Mouse (Mus musculus) midbrain, embryonic 15.5 days (tissue): ENCODE measurements around the gene Zfp26. TPM values are rescaled to one million over a fixed set of nuclear protein-coding genes. Genes with fewer than 3 reads are reported as not detected.

Experiments used
- ATAC-seq: fragments of 200-750 bp; cut with Nextera tagmentation; replicated peaks from 2 replicates; pipeline ENCODE4 v1.8.0; 2017; ENCODE audit warnings: moderate TSS enrichment
- H3K27ac ChIP-seq: fragments of 300-500 bp; sonication (generic); 2 replicates; pipeline ENCODE4 v1.5.1; 2015; ENCODE audit warnings: mild to moderate bottlenecking, inconsistent platforms
- H3K27me3 ChIP-seq: fragments of 300-500 bp; sonication (generic); replicated peaks from 2 replicates; pipeline ENCODE4 v1.6.1; 2015; ENCODE audit warnings: inconsistent platforms
- H3K36me3 ChIP-seq: fragments of 300-500 bp; sonication (generic); replicated peaks from 2 replicates; pipeline ENCODE4 v1.6.1; 2015; ENCODE audit warnings: inconsistent platforms
- H3K4me1 ChIP-seq: fragments of 300-500 bp; sonication (generic); 2 replicates; pipeline ENCODE4 v1.6.1; 2015; ENCODE audit warnings: inconsistent platforms
- H3K4me2 ChIP-seq: fragments of 300-500 bp; sonication (generic); 2 replicates; pipeline ENCODE4 v1.6.1; 2015; ENCODE audit warnings: inconsistent platforms, mild to moderate bottlenecking, moderate library complexity
- H3K4me3 ChIP-seq: fragments of 300-500 bp; sonication (generic); 2 replicates; pipeline ENCODE4 v1.5.1; 2015; ENCODE audit warnings: mild to moderate bottlenecking, inconsistent platforms
- H3K9ac ChIP-seq: fragments of 300-500 bp; sonication (generic); 2 replicates; pipeline ENCODE4 v1.6.1; 2015; ENCODE audit warnings: mild to moderate bottlenecking, inconsistent platforms
- H3K9me3 ChIP-seq: fragments of 300-500 bp; sonication (generic); 2 replicates; pipeline ENCODE4 v1.6.1; 2016; ENCODE audit warnings: inconsistent platforms
- WGBS: fragments of 180-500 bp; shearing (Covaris S2); methylation state at CpG from one replicate; pipeline ENCODE4 v1.1.7; 2015; ENCODE audit warnings: mixed read lengths; 5-methylcytosine and 5-hydroxymethylcytosine counted together
- polyA plus RNA-seq: library from polyadenylated mRNA; unstranded; fragments of >200 nt; fragmentation: Nextera tagmentation; extraction: Ambion mirVana; gene quantifications from 2 replicates; pipeline ENCODE4 v1.2.1, GENCODE M21; 2015

Gene Zfp26
- polyA plus RNA-seq = 13.9 and 15.8 TPM in 2 replicates

DNA sequence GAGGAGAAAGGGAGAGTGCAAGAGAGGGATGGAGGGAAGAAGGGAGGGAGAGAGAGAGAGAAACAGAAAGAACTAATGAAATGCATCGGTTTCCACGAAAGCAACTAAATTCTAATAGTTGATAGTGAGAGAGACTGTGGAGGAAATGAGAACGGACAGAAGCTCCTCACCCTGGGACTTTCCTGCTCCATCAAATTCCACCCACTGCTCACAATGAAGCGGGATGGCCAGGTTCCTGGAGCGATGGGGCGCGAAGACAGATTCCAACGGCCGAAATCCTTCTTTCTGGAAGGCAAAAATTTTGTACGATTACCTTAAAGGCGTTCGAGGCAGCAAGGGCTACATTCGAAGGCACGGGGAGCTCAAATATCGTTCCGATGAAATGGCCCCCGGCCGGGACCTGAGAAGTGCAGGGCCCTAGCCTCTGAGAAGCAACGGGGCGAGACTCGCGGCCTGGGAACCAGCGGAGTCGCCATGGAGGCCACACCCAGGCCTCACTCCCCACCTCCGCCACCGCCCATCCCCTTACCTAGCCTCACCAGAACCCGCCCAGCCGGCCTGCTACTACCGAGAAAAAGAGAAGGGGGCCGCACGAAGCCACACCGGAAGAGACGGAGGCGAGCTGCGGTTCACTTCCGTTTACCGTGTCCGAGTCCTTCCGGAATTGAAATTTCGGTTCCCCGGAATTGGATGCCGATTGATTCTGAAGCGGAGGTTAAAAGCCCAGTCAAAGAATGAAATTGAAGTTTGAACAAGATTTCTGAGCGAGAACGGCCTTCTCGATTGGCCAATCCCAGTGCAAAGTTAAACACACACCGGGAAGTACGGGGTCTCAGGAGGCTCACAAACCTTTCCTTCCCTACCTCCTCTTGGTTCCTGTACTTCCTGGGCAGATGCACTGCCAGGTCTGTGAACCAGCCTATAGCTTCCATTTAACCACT is at the start of gene Zfp26:
Gene Zfp26 (minus strand): TSS at position 786 of the 941 bp plus-strand sequence.
- Histone ChIP-seq H3K27ac (peak within 1 kb of the TSS; percentile 88), H3K4me2 (peak within 1 kb of the TSS; percentile 77), H3K4me3 (peak within 1 kb of the TSS; percentile 98), H3K27me3 (no peaks in the 10 kb centered on the region), H3K36me3 (peaks cover 5% of the 10 kb centered on the region; the same call in 1 of the 2 replicates), H3K9me3 (no peaks in the 10 kb centered on the region), H3K9ac (peak within 1 kb of the TSS; percentile 91), H3K4me1 (peaks cover 20% of the 10 kb centered on the region)
- peak; percentile 93 for ATAC-seq
- WGBS = under 1% methylated on average over 48 of the region's 48 CpGs

- Histone ChIP-seq H3K27ac (no peak overlapping the region), H3K36me3 (peaks cover 21% of the 10 kb centered on the region), H3K4me1 (peaks cover 20% of the 10 kb centered on the region)
Observed at GRCm38 (mm10) chr9:20509676-20510075, 49.7 kb upstream of the Zfp26 start.

DNA sequence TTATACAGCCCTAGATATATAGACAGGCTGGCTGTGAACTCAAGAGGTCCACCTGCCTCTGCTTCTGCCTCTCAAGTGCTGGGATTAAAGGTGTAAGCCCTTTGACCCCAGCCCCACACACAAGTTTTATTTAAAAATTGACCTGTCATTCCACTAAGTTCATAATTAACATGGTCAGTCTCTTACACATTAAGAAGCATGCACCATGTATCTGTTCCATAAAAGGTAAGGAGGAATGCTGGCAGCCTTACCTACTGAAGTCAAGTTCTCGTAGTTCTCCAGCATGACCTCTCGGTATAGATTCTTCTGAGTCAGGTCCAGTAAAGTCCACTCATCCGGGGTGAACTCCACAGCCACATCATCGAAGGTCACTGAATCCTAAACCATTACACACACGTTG is 44.8 kb upstream of the Zfp26 start:
- no peaks in the 10 kb centered on the region for H3K9me3 ChIP-seq
- H3K27ac ChIP-seq = no peak overlapping the region
- no peak overlapping the region for H3K9ac ChIP-seq
- ATAC-seq = no peak
- no peak overlapping the region for H3K4me2 ChIP-seq
- 92% methylated on average over 5 of the region's 5 CpGs for WGBS
- H3K36me3 ChIP-seq = peaks cover 59% of the 10 kb centered on the region
- H3K4me3 ChIP-seq = no peak overlapping the region
- no peaks in the 10 kb centered on the region for H3K27me3 ChIP-seq
- H3K4me1 ChIP-seq = peaks cover under 1% of the 10 kb centered on the region; the same call in 1 of the 2 replicates

More at GRCm38 (mm10) chr9:20509676-20510075, 49.7 kb upstream of the Zfp26 start:
- ATAC-seq = no peak
- H3K9ac ChIP-seq = no peak overlapping the region
- H3K4me3 ChIP-seq = no peak overlapping the region
- WGBS = 70% methylated on average over 3 of the region's 3 CpGs
- H3K4me2 ChIP-seq = no peak overlapping the region
- H3K9me3 ChIP-seq = no peaks in the 10 kb centered on the region
- H3K27me3 ChIP-seq = no peaks in the 10 kb centered on the region

GRCm38 (mm10) chr9:20493281-20493680 is 33.3 kb upstream of the Zfp26 start:
- peak overlapping the region; percentile 94 for H3K9ac ChIP-seq
- H3K4me1 ChIP-seq = peaks cover 42% of the 10 kb centered on the region
- H3K36me3 ChIP-seq = peaks cover 15% of the 10 kb centered on the region
- H3K9me3 ChIP-seq = no peaks in the 10 kb centered on the region
- peak overlapping the region; percentile 99 for H3K4me3 ChIP-seq
- peak overlapping the region; percentile 73 for H3K4me2 ChIP-seq
- ATAC-seq = no peak
- WGBS = 4% methylated on average over 9 of the region's 9 CpGs
- no peaks in the 10 kb centered on the region for H3K27me3 ChIP-seq
- H3K27ac ChIP-seq = peak overlapping the region; percentile 98

DNA sequence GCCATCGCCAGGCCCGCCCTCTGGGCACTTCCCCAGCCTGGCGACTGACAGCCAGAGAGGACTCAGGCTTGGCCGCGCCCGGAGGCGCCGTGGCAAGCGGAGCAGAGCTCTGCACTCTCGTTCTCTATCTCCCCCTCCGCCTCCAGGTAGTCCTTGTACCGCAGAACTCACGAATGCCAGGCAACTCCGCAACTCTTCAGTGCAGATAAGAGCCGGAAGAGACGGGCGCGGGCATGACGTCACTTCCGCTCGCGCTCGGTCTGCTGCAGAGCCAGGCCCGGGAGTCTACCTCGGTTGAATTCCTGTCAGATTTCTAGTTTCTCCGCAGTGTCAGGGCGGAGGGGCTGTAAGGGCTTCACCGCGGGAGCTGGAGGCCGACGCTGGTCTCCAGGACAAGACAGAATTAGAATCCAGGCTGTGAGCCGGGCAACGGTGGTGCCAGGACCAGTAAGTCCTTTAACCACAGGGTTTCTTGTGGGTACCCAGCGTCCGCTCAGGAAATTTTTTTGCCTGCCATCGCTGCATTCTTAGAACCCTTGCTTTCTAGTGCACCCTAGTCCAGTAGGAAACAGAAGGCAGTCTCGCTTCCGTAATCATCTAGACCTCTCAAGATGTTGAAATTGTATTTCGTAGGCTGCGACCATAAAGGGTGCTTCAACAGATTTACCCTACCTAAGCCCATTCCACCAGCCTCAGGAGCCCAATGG is 32.7 kb upstream of the Zfp26 start, which contains the start of gene Zfp426:
Gene Zfp426 (minus strand): TSS at position 220 of the 707 bp plus-strand sequence.
- Histone ChIP-seq H3K27ac (peak within 1 kb of the TSS; percentile 98), H3K36me3 (peaks cover 9% of the 10 kb centered on the region), H3K4me1 (peaks cover 42% of the 10 kb centered on the region), H3K4me3 (peak within 1 kb of the TSS; percentile 99), H3K4me2 (peak within 1 kb of the TSS; percentile 73), H3K27me3 (no peaks in the 10 kb centered on the region), H3K9ac (peak within 1 kb of the TSS; percentile 94), H3K9me3 (no peaks in the 10 kb centered on the region)
- peak; percentile 96 for ATAC-seq
- under 1% methylated on average over 40 of the region's 40 CpGs for WGBS

DNA sequence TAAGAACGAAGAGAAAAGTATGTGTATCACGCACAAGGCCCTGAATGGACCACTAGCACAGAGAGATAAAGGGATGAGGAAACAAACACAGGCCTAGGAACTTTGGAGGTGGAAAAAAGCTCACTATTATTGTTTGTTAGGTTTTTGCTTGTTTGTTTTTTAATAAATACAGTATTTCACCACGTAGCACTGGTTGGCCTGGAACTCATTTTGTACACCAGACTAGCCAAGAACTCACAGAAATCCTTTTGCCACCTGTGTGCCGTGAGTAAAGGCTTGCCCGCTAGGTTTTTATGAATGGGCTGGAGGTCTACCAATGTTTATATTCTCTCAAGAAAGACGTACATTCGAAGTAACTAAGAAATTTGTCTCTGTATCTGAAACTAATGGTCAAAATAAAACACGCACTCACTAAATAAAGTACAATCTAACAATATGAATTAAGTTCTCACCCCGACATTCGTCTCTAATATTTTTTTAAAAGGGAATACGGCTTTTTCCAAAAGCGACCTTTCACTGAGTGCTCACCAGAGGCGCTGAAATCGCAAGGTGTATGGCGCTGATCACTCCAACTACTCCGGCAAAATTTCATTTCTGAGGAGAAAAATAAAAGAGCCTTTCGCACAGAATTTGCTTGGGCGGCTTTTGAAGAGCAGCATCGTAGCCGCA is 32.0 kb upstream of the Zfp26 start:
- Histone ChIP-seq H3K27me3 (no peaks in the 10 kb centered on the region), H3K4me3 (peak overlapping the region; percentile 99), H3K9me3 (no peaks in the 10 kb centered on the region), H3K9ac (peak overlapping the region; percentile 94), H3K4me2 (peak overlapping the region; percentile 73), H3K36me3 (0 out of 2 replicates have a peak, but pooled peaks cover 3% of the 10 kb centered on the region), H3K27ac (peak overlapping the region; percentile 98), H3K4me1 (peaks cover 42% of the 10 kb centered on the region)
- WGBS = 12% methylated on average over 20 of the region's 20 CpGs
- ATAC-seq = no peak

- WGBS = 91% methylated on average over 5 of the region's 5 CpGs
- Histone ChIP-seq H3K36me3 (peaks cover 4% of the 10 kb centered on the region), H3K4me2 (no peak overlapping the region)
Observed at GRCm38 (mm10) chr9:20489536-20489935, 29.6 kb upstream of the Zfp26 start.

DNA sequence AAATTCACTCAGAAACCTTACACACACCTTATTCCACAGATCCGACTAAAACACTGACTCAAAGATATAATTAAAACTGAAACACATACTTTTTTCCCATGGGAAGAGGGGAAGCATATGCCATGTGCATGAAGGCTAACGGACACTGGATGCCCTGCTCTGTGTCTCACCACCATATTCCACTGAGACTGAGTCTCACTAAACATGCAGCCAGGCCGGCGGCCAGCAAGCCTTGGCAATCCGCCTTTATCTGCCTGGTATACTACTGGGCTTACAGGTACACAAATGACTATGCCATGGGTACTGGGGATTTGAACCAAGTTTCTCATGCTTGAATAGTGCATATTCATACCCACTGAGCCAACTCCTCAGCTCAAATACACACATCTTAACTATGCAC is 19.4 kb upstream of the Zfp26 start:
- H3K4me2 ChIP-seq = no peak overlapping the region
- no peak overlapping the region for H3K9ac ChIP-seq
- no peak overlapping the region for H3K27ac ChIP-seq
- H3K4me1 ChIP-seq = no peaks in the 10 kb centered on the region
- H3K36me3 ChIP-seq = peaks cover 28% of the 10 kb centered on the region
- no peaks in the 10 kb centered on the region for H3K27me3 ChIP-seq
- no peak overlapping the region for H3K4me3 ChIP-seq
- no peaks in the 10 kb centered on the region for H3K9me3 ChIP-seq
- ATAC-seq = no peak
- WGBS = 76% methylated on average over 5 of the region's 5 CpGs

More at GRCm38 (mm10) chr9:20489536-20489935, 29.6 kb upstream of the Zfp26 start:
- H3K9me3 ChIP-seq = no peaks in the 10 kb centered on the region
- no peak overlapping the region for H3K4me3 ChIP-seq
- H3K9ac ChIP-seq = no peak overlapping the region
- ATAC-seq = no peak
- no peak overlapping the region for H3K27ac ChIP-seq
- H3K27me3 ChIP-seq = no peaks in the 10 kb centered on the region
- H3K4me1 ChIP-seq = peaks cover 42% of the 10 kb centered on the region

DNA sequence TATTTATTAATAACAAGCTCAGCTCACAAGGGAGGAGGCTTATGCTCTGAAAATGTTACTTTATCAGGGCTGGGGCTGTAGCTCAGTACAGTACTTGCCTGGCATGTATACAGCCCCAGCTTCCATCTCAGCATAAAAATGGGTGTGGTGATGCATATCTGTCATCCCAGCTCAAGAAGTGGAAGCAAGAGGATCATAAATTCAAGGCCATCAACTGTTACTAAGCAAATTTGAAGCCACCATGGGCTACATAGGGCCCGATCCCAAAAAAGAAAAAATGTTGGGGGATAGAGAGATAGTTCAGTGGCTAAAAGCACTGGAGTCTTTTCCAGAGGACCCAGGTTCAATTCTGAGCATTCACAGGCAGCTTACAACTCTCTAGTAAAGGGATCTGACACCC is 16.7 kb upstream of the Zfp26 start:
- Histone ChIP-seq H3K9me3 (no peaks in the 10 kb centered on the region), H3K27ac (no peak overlapping the region), H3K4me3 (no peak overlapping the region), H3K36me3 (peaks cover 42% of the 10 kb centered on the region), H3K4me1 (no peaks in the 10 kb centered on the region), H3K9ac (no peak overlapping the region), H3K27me3 (no peaks in the 10 kb centered on the region), H3K4me2 (no peak overlapping the region)
- no peak for ATAC-seq
- 96% methylated on average over 1 of the region's 1 CpGs for WGBS

DNA sequence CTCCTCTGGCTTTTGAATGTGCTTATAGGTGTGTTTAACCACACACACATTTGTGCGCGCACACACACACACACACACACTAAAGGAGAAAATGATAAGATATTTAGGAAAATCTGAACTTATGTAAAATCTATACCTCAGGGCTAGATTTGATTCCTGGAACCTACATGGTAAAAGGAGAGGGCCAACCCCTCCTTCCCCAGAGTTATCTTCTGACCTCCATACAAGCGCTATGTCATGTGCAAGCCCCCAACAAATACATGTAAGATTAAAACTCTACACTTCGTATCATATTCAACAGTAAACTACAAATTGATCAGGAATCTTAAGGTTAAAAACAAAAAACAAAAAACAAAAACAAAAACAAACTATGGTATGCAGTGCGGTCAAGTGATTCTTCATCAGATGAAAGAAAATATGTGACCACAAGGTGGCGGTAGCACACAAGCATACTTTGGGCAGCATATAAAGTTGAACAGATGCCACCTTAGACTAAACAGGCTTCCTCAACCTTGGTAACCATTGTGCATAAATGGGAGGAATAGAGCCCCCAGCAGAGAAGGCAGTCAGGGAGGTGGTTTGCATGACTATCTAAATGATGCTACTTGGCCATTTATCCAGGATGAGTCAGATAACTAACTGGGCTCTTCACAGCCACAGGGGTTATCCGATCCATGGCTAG is 6.9 kb upstream of the Zfp26 start:
- peak; percentile 60 for ATAC-seq
- H3K36me3 ChIP-seq = peaks cover 34% of the 10 kb centered on the region

DNA sequence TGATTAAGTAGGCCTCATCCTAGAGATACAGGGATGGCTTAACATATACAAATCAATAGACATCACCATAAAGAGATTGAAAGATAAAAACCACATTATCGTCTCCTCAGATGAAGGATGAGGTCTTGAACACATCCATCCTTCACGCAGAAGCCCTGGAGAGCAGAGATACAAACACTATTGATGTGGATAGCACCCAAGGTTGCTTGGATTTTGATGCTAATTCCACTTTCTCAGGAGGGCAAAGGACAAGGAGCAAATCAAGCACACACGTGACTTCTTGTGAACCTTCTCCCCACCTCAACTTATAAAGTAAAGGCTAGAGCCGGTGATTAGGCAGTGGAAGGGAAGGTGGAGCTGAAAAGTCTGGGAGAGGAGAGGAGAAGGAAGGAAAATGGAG is 6.3 kb downstream of the Zfp26 start:
- peaks cover 11% of the 10 kb centered on the region; the same call in 1 of the 2 replicates for H3K36me3 ChIP-seq
- WGBS = 91% methylated on average over 4 of the region's 4 CpGs
- H3K9ac ChIP-seq = no peak overlapping the region
- H3K4me3 ChIP-seq = no peak overlapping the region
- no peaks in the 10 kb centered on the region for H3K27me3 ChIP-seq
- ATAC-seq = no peak
- no peak overlapping the region for H3K4me2 ChIP-seq
- no peaks in the 10 kb centered on the region for H3K9me3 ChIP-seq
- no peak overlapping the region for H3K27ac ChIP-seq
- peaks cover 11% of the 10 kb centered on the region for H3K4me1 ChIP-seq

More for the DNA sequence above, 6.9 kb upstream of the Zfp26 start:
- no peaks in the 10 kb centered on the region for H3K4me1 ChIP-seq
- H3K9ac ChIP-seq = no peak overlapping the region
- no peaks in the 10 kb centered on the region for H3K9me3 ChIP-seq
- peaks cover 4% of the 10 kb centered on the region; the same call in 1 of the 2 replicates for H3K27me3 ChIP-seq
- no peak overlapping the region for H3K4me2 ChIP-seq
- H3K27ac ChIP-seq = no peak overlapping the region
- 58% methylated on average over 7 of the region's 7 CpGs for WGBS
- no peak overlapping the region for H3K4me3 ChIP-seq
